Mouse (Mus musculus): ENCODE data around the gene Ugt1a7c. TPM values are rescaled to one million over a fixed set of nuclear protein-coding genes. Genes with fewer than 3 reads are reported as not detected.
"Not testable (repeated sequence)": the region's sequence is repeated elsewhere in the genome, so short reads cannot be mapped to it uniquely, and the experiment has no call there.

Gene Ugt1a7c
- 8.3 and 11.2 TPM in 2 replicates for polyA plus RNA-seq (2012; rRNA removed)

DNA sequence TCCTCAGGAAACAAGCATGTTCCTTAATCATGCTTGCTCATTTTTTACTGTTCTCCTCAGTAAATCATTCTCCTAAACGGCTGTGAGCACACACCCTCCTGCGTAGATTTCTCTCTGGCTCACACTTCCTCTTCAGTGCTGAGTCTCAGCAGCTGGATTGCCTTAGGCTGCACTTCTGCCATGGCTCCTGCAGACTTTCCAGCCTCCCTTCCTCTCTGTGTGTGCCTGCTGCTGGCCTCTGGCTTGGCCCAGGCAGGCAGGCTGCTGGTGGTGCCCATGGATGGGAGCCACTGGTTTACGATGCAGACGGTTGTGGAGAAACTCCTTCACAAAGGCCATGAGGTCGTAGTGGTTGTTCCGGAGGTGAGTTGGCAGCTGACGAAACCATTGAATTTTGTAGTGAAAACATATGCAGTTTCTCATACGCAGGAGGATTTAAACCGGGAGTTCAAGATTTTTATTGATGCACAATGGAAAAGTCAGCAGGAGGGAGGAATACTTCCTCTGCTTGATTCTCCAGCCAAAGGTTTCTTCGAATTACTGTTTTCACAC is at the start of gene Ugt1a7c:
Gene Ugt1a7c (plus strand): TSS at position 122 of the 552 bp plus-strand sequence.
- no peak for DNase-seq (ENCODE audit: low read depth)

DNA sequence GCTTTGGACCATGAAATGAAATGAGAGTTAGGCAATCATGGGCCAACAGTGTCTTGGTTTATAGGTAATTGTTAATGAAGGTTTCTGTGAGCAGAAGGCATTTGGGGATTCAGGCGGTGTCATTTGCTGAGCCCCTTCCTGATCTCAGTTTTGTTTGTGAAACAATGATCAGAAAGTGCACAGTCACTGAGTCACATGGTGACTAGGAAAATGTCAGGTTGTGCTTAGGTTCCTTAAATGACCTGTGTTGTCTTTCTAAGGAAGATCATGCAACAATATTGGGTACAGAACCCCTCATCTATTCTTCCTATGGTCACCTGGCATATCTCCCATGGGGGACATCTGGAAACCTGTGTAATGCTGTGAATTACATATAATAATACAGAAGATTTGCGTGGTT is 47.5 kb upstream of the Ugt1a7c start:
- not testable (repeated sequence) for DNase-seq (ENCODE audit: low read depth)

DNA sequence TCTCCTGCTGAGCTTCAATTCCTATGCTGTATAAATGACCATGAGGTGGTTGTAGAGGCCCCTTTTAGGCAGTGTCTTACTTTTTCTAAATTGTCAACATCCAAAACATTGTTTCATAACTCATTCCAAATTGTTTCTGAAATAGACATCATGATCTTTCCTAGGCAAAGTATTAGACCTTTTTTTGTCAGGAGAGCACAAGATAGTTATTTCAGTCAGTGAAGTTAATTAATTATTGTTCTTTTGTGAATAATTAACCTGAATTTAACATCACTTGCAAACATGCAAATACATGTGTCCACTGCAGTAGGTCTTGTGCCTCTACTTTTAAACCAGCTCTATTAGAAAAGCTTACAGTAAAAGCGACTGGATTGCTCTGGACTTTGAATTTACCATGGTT is 39.8 kb upstream of the Ugt1a7c start, which contains the start of gene Ugt1a10:
Gene Ugt1a10 (plus strand): TSS at position 301 of the 400 bp plus-strand sequence.
- DNase-seq (ENCODE audit: low read depth), result no peak

DNA sequence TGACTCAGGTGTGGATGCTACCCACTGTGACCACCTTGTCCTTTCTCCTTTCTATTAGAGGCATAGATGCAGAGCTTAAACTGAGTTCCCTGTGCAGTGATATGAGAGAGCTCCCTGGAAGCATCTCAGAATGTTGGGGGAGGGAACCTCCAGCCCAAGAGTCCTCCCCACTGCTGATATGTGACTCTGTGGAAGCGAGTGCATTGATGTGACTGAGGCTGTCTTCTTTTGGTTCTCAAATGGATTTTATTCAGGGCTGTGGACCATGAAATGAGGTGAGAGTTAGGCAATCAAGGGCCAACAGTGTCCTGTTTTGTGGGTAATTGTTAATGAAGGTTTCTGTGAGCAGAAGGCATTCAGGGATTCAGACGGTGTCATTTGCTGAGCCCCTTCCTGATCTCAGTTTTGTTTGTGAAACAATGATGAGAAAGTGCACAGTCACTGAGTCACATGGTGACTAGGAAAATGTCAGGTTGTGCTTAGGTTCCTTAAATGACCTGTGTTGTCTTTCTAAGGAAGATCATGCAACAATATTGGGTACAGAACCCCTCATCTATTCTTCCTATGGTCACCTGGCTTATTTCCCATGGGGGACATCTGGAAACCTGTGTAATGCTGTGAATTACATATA is 28.3 kb upstream of the Ugt1a7c start:
- DNase-seq (ENCODE audit: low read depth), result not testable (repeated sequence)

DNA sequence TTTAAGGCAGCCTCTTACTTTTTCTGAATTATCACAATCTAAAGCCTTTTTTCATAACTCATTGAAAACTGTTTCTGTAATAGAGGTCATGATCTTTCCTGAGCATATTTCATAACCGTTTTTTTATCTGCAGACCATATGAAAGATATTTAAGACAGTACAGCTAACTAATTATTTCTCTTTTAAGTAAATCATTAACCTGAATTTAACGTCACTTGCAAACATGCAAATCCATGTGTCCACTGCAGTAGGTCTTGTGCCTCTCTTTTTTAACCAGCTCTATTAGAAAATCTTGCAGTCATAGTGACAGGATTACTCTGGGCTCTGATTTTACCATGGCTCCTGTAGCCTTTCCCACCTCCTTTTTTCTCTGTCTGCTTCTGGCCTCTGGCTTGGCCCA is 24.4 kb upstream of the Ugt1a7c start, which contains the start of gene Ugt1a9:
Gene Ugt1a9 (plus strand): TSS at position 306 of the 400 bp plus-strand sequence.
- no peak for DNase-seq (ENCODE audit: low read depth)

DNA sequence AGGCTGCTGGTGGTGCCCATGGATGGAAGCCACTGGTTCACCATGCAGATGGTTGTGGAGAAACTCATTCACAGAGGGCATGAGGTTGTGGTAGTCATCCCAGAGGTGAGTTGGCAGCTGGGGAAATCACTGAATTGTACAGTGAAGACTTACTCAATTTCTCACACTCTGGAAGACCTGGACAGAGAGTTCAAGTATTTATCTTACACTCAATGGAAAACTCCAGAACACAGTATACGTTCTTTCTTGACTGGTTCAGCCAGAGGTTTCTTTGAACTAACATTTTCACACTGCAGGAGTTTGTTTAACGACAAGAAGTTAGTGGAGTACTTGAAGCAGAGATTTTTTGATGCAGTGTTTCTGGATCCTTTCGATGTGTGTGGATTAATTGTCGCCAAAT is 24.0 kb upstream of the Ugt1a7c start:
- no peak for DNase-seq (ENCODE audit: low read depth)

DNA sequence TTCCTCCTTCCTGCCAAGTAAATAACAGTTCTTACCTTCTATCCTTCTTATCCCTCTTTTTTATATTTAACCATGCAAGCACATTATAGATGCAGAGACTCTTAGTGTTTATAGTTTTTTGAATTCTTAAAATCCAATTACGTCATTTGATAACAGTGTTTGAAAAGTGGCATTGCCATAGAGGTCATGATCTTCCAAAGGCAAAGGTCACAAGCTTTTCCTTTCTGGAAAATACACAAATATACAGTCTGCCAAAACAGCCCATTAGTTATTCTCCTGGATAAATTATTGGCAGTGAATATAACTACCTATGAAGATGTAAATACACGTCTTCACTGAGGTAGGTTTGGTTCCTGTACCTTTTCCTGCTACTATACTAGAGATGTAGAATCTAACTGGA is 20.4 kb upstream of the Ugt1a7c start:
- DNase-seq (ENCODE audit: low read depth), result no peak

DNA sequence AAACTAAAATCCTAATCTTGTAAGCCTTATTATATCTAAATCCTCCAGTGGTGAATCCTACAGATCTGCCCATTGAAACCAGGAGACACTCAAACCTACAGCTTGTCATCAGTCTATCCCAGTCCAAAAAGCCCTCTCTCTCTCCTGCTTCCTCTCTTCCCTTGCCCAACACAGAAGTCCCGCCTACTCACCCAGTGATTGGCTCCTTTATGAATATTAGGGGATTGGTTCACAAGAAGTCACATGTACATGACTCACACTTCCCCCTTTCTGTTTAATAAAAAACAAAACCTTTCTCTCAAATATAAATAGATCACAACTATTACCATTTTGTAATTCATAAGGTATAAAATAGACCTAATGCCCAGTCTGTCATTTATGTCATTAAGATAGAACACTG is 17.7 kb upstream of the Ugt1a7c start:
- DNase-seq (ENCODE audit: low read depth), result no peak

DNA sequence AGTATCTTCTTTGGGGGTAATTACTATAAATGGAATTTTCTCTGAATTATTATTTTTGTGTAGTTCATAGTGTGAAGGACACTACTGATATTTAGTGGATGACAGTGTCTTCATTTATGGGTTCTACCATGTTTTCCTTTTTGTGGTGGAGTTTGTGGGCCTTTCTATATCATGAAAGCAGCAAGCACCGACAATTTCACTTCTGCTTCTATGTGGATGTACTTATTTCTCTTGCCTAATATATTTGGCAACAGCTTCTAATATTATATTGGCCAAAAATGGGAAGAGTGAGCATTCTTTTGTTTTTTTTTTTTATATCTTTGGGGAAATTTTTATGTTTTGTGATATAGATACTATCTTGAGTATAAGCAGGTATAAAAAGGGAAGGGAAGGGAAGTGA is 13.2 kb upstream of the Ugt1a7c start:
- DNase-seq (ENCODE audit: low read depth), result no peak

DNA sequence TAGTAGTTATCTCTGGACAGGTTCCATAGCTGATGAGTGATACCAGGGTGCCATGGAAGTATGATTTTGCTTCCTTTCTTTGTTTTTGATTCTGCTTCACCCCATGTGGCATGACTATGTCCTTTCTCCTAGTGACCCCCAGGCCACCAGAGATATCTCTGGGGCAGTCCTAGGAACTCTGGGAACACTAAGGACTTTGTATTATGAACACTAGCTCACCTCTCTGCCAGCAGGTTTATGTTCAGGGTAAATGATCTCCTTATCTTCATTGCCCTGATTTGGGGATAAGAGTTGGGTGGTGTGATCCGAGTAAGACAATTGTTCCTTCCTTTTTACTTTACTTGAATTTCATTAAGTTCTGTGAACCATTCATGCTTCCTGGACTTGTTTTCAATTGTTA is 8.7 kb upstream of the Ugt1a7c start:
- DNase-seq (ENCODE audit: low read depth), result no peak

DNA sequence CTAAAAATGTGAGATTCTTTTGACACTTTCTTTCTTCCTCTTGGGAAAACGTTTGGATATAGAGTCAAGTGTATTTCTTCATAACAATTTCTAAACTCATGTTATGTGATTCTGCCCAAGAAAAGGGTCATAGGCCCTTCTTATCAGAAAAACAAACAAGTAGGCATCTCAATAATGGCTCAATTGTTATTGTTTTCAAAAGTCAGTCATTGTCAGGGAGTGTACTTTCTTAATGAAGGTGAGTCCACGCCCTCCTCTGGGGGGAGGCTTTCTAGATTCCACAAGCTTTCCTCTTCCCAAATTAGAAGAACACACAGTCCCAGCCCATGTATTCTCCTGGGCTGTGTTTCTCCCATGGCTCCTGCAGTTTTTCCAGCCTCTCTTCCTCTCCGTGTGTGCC is 7.3 kb upstream of the Ugt1a7c start, which contains the start of gene Ugt1a8:
Gene Ugt1a8 (plus strand): TSS at position 301 of the 400 bp plus-strand sequence.
- no peak for DNase-seq (ENCODE audit: low read depth)

DNA sequence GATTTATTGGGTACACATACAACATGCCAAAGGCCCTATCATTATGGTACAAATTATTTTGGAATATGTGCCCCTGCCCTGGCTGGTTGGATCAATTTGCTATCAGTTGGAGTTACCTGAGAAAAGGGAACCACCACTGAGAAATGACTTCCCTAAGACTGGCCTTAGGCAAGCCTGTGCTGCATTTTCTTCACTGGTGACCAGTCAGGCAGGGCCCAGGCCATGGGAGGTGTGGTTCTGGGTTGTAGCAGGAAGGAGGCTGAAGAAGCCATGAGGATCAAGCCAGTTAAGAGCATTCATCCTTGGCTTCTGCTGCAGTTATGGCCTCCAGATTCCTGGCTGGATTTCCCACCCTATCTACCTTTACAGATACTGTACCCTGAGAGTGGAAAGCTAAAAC is 2.5 kb upstream of the Ugt1a7c start:
- DNase-seq (ENCODE audit: low read depth), result no peak

DNA sequence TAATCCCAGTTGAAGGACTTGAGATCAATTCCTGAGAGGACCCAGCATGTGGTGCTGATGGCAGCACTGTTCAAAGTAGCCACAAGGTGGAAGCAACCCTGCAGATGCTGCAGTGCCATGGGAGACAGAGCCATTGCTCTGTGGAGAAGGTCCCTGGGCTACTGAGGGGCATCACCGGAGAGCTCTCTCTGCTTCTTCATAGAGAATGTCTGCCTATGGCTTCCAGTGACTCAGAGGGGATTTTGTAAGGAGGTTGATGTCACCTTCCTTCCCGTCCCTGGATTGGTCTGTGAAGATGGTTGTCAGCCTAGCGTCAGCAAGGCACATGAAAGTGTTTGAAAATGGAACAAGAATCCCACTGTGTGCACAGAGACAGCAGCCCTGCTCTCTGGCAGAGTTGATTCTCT is 589 bp upstream of the Ugt1a7c start:
- not testable (repeated sequence) for DNase-seq (ENCODE audit: low read depth)

DNA sequence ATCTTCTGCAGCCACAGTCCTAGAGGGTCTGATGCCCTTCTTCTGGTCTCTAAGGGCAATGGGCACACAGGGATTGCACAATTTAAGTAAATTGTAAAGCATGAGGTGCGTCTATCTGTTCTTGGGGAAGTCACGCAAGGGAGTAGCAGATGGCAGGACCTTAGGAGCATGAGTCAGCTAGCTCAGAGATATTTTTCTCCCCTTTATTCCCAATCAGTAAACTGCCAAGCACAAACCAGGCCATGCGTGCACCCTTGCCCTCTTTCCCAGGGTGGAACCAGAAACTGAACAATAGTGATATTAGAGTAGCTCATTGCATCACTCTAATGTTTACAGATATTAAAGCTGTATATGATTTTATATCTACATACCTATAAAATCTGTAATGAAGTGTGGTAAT is 3.7 kb downstream of the Ugt1a7c start:
- not testable (repeated sequence) for DNase-seq (ENCODE audit: low read depth)

DNA sequence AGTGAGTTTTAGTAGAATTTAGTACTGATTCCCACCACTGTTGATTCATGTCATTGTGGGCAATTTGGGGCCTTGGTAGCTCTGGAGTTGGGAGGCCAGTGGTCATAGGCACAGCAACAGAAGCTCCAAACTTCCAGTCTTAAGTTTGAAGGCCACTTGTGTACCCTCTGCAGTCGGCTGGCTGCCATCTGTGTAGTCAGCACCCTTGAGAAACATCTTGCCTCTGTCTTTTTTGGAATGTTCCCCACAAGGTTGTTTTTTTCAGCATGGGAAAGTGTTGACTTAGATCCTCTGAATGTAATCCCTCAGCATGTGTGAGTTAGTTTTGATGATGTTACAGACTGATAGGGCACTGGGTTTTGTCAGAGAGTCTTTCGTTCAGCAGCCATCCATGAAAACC is 4.8 kb downstream of the Ugt1a7c start:
- not testable (repeated sequence) for DNase-seq (ENCODE audit: low read depth)

DNA sequence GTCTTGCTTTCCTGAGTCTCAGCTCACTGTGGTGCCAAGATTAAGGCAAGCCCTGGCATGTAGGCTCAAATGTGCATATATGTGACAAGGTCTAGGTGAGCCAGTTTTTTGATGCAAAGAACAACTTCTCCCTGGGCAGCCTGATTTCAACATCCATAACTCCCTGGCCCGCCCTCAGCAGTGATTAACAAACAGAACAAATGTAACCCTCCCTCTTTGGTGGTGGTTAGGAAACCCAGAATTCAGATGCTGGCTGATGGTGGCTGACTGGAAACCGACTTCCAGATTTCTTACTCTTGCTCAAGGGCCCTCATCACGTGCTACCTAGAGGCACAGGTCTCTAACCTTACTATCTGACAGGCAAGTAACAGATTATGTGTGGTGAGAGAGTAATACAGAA is 8.2 kb downstream of the Ugt1a7c start, which contains the start of gene Ugt1a6b:
Gene Ugt1a6b (plus strand): TSS at position 234 of the 400 bp plus-strand sequence.
- peak; percentile 79 for DNase-seq (ENCODE audit: low read depth)

DNA sequence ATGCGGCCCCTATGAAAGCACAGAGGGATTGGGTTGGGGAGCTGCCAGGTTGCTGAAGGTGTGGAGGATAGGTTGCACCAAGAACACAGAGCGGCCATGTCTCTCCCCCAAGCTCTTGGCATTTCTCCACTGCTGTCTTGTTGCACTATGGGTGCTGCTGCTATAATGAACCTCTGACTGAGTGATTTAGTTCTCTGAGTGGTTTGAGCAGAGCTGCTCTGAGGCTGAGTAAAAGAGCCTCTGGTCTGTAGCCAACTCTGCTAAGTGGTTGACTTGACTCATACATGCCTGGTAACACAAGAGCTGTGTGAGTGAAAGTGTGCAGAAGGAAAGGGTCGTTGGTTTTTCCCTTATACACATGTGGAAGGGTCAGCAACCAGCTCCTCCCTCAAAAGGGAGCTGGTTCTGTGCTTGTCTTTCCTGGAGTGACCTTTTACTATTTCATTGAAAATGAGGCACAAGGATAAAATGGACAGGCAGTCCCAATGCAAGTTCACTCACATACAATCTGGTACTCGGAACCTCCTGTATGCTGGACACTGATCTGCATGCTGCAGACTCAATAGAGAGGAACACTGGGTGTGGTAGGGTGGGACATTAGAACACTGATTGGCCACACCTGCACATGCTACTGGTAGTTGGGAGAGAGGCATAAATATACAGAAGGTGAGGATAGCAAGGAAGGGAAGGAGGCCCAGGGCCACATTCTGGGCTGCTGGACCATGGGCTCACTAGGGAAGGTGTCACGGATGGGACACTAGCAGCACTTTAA is 9.0 kb downstream of the Ugt1a7c start:
- not testable (repeated sequence) for DNase-seq (ENCODE audit: low read depth)

DNA sequence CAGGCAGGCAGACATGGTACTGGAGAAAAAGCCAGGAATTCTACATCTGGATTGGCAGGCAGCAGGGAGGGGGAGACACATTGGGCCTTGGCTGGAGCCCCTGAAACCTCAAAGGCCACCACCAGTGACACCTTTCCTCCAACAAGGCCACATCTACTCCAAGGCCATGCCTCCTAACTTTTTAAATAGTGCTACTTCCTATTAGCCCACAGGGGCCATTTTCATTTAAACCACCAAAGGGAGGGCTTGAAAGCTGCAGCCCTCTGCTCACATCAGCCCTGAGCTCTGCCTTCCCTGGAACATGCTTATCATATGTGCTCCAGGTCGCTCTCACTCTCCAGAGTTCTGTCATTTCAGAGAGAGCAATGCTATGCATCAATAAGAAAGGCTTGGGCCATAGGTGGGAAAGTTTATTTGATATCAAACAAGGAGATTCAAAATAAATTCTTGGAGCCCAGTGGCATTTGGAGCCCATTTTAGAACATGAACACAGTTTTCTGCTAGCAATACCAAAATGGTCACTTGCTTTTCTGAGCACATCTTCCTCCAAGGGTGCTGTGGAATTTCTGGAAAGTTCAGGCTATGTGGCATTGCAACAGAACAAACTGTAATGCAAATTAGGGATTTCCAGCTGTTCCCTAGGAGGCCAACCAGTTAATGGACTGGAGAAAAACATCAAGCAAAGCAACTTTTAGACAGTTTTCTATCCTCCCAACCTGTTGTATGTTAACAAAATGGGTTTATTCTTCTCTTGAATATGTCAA is 10.0 kb downstream of the Ugt1a7c start:
- no peak for DNase-seq (ENCODE audit: low read depth)

DNA sequence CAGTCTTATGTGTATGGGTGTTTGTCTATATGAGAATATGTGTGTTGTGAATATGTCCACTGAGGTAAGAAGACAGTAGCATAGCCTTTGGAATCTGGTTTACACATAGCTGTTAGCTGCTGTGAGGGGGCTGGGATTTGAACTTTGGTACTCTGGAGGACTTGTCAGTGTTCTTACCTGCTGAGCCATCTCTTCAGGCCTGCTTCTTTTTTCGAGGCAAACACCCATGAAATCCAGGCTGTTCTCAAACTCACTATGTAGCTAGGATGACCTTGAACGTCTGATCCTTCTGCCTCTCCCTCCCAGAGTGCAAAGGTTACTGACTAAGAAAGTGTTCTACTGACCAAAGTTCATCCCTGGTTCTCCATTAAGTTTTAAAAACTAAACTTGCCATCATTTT is 10.8 kb downstream of the Ugt1a7c start:
- DNase-seq (ENCODE audit: low read depth), result no peak

DNA sequence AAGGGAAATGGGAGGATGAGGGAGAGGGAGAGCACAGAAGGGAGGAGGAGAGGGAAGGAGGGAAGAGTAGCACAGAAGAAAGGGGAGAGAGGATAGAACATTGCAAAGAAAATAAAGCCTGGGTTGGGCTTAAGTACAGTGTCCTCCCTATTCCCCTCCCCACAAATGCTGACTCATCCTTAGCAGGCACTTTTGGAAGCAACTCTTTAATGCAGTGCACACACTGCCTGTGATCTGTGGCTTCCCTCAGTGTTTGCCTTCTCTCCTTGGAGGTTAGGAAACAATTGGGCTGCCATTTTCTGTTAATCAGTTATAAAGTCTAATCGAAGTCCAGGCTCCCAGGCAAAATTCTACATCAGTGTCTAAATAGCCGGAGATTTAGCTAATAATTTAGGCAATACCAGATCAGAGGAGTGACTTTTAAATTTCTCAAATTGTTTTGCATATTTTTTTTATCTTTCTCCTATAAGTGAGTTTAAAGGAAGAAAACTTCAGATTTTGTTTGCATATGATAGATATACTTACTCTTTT is 14.2 kb downstream of the Ugt1a7c start:
- DNase-seq (ENCODE audit: low read depth), result not testable (repeated sequence)

DNA sequence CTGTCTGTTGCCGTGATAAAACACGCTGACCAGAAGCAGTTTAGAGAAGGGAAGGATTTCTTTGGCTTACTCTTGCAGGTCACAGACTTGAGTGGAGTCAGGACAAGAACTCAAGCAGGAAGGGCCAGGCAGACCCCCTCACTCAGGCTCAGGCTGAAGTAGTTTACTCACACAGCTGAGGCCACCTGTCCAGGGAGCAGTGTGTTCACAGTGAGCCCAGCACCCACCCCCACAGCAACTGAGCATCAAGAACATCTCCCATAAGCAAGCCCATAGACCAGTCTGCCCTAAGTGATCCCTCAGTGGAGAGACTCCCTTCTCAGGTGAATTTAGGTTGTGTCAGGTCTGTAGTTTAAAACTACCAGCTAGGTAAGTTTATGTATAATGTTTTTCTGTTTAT is 14.7 kb downstream of the Ugt1a7c start:
- DNase-seq (ENCODE audit: low read depth), result not testable (repeated sequence)

DNA sequence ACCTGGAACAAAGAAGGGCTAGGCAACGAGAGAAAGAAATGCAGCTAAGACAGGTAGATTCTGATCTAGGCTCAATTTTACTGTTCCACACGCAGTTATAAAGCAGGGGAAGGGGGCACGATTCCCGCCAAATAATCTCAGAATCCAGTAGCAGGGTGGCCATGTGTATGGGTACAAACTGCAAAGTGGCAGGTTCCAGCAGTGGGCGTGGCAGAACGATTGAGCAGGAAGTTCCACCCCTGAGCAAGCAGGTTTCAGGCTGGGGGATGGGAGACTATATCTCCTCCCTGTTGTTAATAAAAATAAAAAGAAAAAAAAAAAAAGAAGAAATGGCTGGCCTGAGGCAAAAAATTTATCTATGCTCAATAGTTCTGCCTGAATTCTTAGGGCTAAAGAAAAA is 17.9 kb downstream of the Ugt1a7c start:
- not testable (repeated sequence) for DNase-seq (ENCODE audit: low read depth)
